Mouse (Mus musculus) heart, adult 18-20 months (tissue): Measurements from ENCODE around the gene Gm5072. TPM values are rescaled to one million over a fixed set of nuclear protein-coding genes. Genes with fewer than 3 reads are reported as not detected.
"Not testable (repeated sequence)": the region's sequence is repeated elsewhere in the genome, so short reads cannot be mapped to it uniquely, and the experiment has no call there.

Experiments used
- DNase-seq, 2 experiments: peaks; one replicate each; pipeline ENCODE4 v3.0.0; 2021 to 2022; ENCODE audit warnings: mixed read lengths in 1 of 2
- long read RNA-seq, 2 experiments: library from polyadenylated mRNA; stranded (forward); transcript quantifications; one replicate each; pipeline ENCODE4 v2.0.0; 2021
- total RNA-seq, 2 experiments: library from RNA; stranded (reverse); gene quantifications; 2 replicates each; pipeline ENCODE4 v1.2.3; 2021

Gm5072 gene
- not detected for total RNA-seq
- long read RNA-seq, experiment 1 = 0 reads
- long read RNA-seq, experiment 2 = 0 reads

DNA sequence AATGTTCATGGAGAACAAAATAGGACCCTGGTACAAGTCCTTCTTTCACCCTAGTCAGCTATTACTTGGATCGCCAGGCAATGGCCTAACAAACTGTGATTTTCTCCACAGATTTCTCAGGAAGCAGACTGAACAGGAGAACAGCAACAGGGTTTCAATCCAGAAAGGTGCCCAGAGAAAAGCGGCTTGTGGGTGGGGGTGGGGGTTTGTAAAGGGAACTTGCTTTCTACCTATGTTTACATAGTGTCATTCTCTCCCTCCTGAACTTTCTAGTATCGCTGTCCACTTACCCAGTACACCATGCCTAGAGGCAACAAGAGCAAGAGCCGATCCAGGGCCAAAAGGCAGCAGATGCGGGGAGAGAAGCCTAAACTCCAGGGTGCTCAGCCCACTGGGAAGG is at the start of gene Gm5072:
Gm5072 (plus strand) TSS at position 301 of the 400 bp plus-strand sequence.
- DNase-seq = not testable (repeated sequence)

Other genes starting within 250 kb of the Gm5072 start
- not detected for gene Mageb2, start 60.8 kb upstream of the Gm5072 start, total RNA-seq
- not detected for gene Gm8914, start 87.6 kb downstream of the Gm5072 start, total RNA-seq
- not detected for gene 1700084M14Rik, start 183.4 kb downstream of the Gm5072 start, total RNA-seq
- not detected for gene Gm14781, start 239.7 kb downstream of the Gm5072 start, total RNA-seq